Mouse (Mus musculus) kidney, adult 18-20 months (tissue): ENCODE measurements at regions not wholly inside any gene's neighbourhood (a gene's known extent, or its start where the extent isn't known, plus 50 kb on each side); places are given as distances from the start of the nearest gene placed in this dataset.

Experiments
- DNase-seq: peaks from one replicate; pipeline ENCODE4 v3.0.0; 2021

DNA sequence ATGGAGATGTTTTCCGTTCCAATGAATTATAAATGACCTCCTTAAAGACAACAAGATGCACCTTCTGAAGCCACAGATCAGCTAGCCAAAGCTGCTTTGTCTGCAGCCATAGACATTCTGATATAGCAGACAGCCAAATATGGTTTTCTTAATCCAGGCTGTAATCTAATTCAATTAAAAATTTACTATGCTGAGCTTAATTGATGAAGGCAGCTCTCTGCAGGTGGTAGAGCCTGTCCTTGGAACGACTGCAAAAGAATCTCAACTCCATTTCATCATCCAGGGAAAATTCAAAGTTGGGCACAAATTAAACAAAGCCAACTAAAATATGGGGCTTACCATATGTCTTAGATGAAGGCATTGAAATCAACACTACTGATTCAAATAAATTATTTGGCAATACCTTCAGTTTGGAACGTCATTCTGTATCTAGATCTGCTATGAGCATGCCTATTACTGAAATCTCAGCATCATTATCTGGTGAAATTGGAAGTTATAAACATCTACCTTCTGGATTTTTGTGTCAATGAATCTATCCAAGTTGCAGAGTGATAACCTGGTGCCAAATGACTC is 615.4 kb upstream of the Ins1 start:
- DNase-seq = no peak

DNA sequence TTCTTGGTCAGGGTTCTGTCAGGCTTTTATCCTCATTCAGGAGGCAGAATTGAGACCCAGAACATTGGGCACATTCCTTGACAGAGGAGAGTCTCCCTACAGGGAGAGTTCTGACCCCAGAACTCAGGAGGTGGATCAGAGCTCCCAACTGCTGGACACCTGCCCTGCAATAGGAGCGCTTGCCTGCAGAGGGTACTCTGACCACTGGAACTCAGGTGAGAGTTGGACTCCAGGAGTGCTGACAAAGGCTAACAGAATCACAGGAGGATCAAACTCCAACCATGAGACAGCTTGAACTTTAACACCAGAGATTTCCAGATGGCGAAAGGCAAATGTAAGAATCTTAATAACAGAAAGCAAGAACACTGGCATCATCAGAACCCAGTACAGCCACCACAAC is 603.9 kb upstream of the Ins1 start:
- peak; percentile 33 for DNase-seq

DNA sequence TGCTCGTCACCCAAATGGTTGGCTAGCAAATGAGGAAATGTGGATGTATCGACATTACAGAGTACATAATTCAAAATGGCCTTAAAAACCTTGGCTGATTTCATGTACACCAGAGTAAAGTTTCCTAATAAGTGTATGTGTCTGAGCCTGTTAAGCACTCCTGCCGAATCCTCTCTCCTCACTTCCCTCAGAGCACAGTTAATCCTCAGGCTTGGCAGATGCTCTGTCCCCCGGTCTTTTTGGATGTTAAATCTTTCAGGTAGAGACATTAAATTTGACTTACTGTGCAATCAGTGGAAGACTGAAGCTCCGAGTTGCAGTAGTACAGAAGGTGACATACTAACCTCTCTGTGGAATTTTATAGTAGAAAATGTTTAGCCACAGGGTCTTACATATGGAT is 597.5 kb upstream of the Ins1 start:
- no peak for DNase-seq

DNA sequence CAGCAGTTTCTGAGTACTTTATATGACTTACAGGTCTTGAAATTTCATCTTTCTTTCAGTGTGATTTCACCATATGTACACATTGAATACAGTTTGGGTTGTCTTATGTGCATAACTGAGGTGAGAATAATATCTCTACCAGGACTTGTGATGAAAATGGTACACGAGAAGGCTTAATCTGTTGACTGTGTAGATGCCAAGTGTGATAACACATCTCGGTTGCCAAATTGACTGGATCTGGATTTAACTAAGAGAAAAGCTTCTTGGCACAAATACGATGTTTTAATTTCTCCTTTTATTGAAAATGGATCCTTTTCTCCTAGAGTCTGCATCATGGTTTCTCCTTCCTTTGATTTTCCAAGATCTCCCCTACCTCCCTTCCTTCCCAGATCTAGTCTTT is 588.4 kb upstream of the Ins1 start:
- DNase-seq = no peak
